Mouse (Mus musculus) neural tube, embryonic 11.5 days (tissue): ENCODE measurements around the gene Htra3. TPM values are rescaled to one million over a fixed set of nuclear protein-coding genes. Genes with fewer than 3 reads are reported as not detected.

Source experiments
- ATAC-seq: fragments of 200-750 bp; cut with Nextera tagmentation; 2 replicates; pipeline ENCODE4 v1.8.0; 2017; ENCODE audit warnings: moderate number of reproducible peaks, mild to moderate bottlenecking, moderate TSS enrichment, moderate library complexity; ENCODE audit not compliant: insufficient read depth, low FRiP score, low TSS enrichment
- DNase-seq: peaks from one replicate; pipeline ENCODE4 v3.0.0-alpha.2; 2015; ENCODE audit warnings: low spot score
- H3K27ac ChIP-seq: fragments of 300-500 bp; sonication (generic); 2 replicates; pipeline ENCODE4 v1.5.1; 2014; ENCODE audit warnings: low read depth, mild to moderate bottlenecking, low read length
- H3K27me3 ChIP-seq: fragments of 300-500 bp; sonication (generic); 2 replicates; pipeline ENCODE4 v1.6.1; 2014; ENCODE audit warnings: mild to moderate bottlenecking, low read length, mixed read lengths; ENCODE audit not compliant: control insufficient read depth, insufficient read depth
- H3K36me3 ChIP-seq: fragments of 300-500 bp; sonication (generic); 2 replicates; pipeline ENCODE4 v1.6.1; 2014; ENCODE audit warnings: mild to moderate bottlenecking, low read length, moderate library complexity, mixed read lengths; ENCODE audit not compliant: control insufficient read depth, insufficient read depth
- H3K4me1 ChIP-seq: fragments of 300-500 bp; sonication (generic); 2 replicates; pipeline ENCODE4 v1.6.1; 2014; ENCODE audit warnings: low read length, mixed read lengths; ENCODE audit not compliant: control insufficient read depth, insufficient read depth
- H3K4me2 ChIP-seq: fragments of 300-500 bp; sonication (generic); 2 replicates; pipeline ENCODE4 v1.6.1; 2014; ENCODE audit warnings: low read depth, mild to moderate bottlenecking, moderate library complexity
- H3K4me3 ChIP-seq: fragments of 300-500 bp; sonication (generic); 2 replicates; pipeline ENCODE4 v1.5.1; 2014; ENCODE audit warnings: low read depth, low read length
- H3K9ac ChIP-seq: fragments of 300-500 bp; sonication (generic); 2 replicates; pipeline ENCODE4 v1.6.1; 2014; ENCODE audit warnings: mild to moderate bottlenecking, low read length
- H3K9me3 ChIP-seq: fragments of 300-500 bp; sonication (generic); 2 replicates; pipeline ENCODE4 v1.6.1; 2016; ENCODE audit warnings: low read length; ENCODE audit not compliant: control insufficient read depth
- WGBS: fragments of 180-500 bp; shearing (Covaris S2); extraction: QIAGEN DNeasy Blood & Tissue Kit; methylation state at CpG from one replicate; pipeline ENCODE4 v1.1.7; 2014; 5-methylcytosine and 5-hydroxymethylcytosine counted together
- polyA plus RNA-seq: library from polyadenylated mRNA; unstranded; fragments of >200 nt; fragmentation: Nextera tagmentation; extraction: Ambion mirVana; gene quantifications from 2 replicates; pipeline ENCODE4 v1.2.1, GENCODE M21; 2014

Htra3 gene
- polyA plus RNA-seq, result 7.5 and 7.9 TPM in 2 replicates

GRCm38 (mm10) chr5:35679256-35680155, at the start of gene Htra3:
Gene Htra3 (minus strand): TSS chr5:35679782.
- no peak for ATAC-seq
- DNase-seq, result no peak
- H3K27ac ChIP-seq, result no peak within 1 kb of the TSS

GRCm38 (mm10) chr5:35728957-35729460, 49.4 kb upstream of the Htra3 start:
- no peak overlapping the region for H3K4me3 ChIP-seq
- H3K4me1 ChIP-seq, result no peaks in the 10 kb centered on the region
- H3K4me2 ChIP-seq, result no peak overlapping the region
- no peak overlapping the region for H3K9ac ChIP-seq
- H3K27me3 ChIP-seq, result no peaks in the 10 kb centered on the region
- WGBS, result 59% methylated on average over 11 of the region's 11 CpGs
- no peaks in the 10 kb centered on the region for H3K36me3 ChIP-seq
- no peak overlapping the region for H3K27ac ChIP-seq
- no peak for ATAC-seq
- peak; percentile 44 for DNase-seq
- no peaks in the 10 kb centered on the region for H3K9me3 ChIP-seq

More at GRCm38 (mm10) chr5:35679256-35680155, at the start of gene Htra3:
- WGBS, result 12% methylated on average over 41 of the region's 42 CpGs
- no peaks in the 10 kb centered on the region for H3K9me3 ChIP-seq
- peak within 1 kb of the TSS; percentile 32; the same call in 1 of the 2 replicates for H3K9ac ChIP-seq
- H3K4me1 ChIP-seq, result 0 out of 2 replicates have a peak, but pooled peaks cover 3% of the 10 kb centered on the region
- H3K4me3 ChIP-seq, result peak within 1 kb of the TSS; percentile 32
- peaks cover 27% of the 10 kb centered on the region for H3K27me3 ChIP-seq
- no peaks in the 10 kb centered on the region for H3K36me3 ChIP-seq
- peak within 1 kb of the TSS; percentile 64 for H3K4me2 ChIP-seq

- H3K27me3 ChIP-seq, result no peaks in the 10 kb centered on the region
- no peak overlapping the region for H3K27ac ChIP-seq
- H3K4me3 ChIP-seq, result no peak overlapping the region
- H3K4me2 ChIP-seq, result no peak overlapping the region
- no peaks in the 10 kb centered on the region for H3K36me3 ChIP-seq
- no peak overlapping the region for H3K9ac ChIP-seq
- H3K4me1 ChIP-seq, result no peaks in the 10 kb centered on the region
- DNase-seq, result no peak
- H3K9me3 ChIP-seq, result no peaks in the 10 kb centered on the region
- no peak for ATAC-seq
- 86% methylated on average over 12 of the region's 12 CpGs for WGBS
Measured at GRCm38 (mm10) chr5:35728344-35728956, 48.9 kb upstream of the Htra3 start.

- no peaks in the 10 kb centered on the region for H3K9me3 ChIP-seq
- no peaks in the 10 kb centered on the region for H3K4me1 ChIP-seq
- no peak overlapping the region for H3K4me2 ChIP-seq
- H3K27ac ChIP-seq, result no peak overlapping the region
- ATAC-seq (no peak), DNase-seq (no peak)
- H3K4me3 ChIP-seq, result no peak overlapping the region
- WGBS, result 95% methylated on average over 5 of the region's 5 CpGs
- no peaks in the 10 kb centered on the region for H3K27me3 ChIP-seq
- H3K36me3 ChIP-seq, result no peaks in the 10 kb centered on the region
- no peak overlapping the region for H3K9ac ChIP-seq
Measured at GRCm38 (mm10) chr5:35727447-35727846, 47.9 kb upstream of the Htra3 start.

- Histone ChIP-seq H3K36me3 (no peaks in the 10 kb centered on the region), H3K9ac (no peak overlapping the region), H3K27ac (no peak overlapping the region), H3K4me1 (no peaks in the 10 kb centered on the region), H3K9me3 (no peaks in the 10 kb centered on the region), H3K4me2 (no peak overlapping the region), H3K27me3 (no peaks in the 10 kb centered on the region), H3K4me3 (no peak overlapping the region)
- ATAC-seq, result no peak
- no peak for DNase-seq
- WGBS, result 84% methylated on average over 3 of the region's 3 CpGs
Measured at GRCm38 (mm10) chr5:35725840-35726239, 46.3 kb upstream of the Htra3 start.

- Histone ChIP-seq H3K9ac (no peak overlapping the region), H3K4me2 (no peak overlapping the region), H3K9me3 (no peaks in the 10 kb centered on the region), H3K4me3 (no peak overlapping the region), H3K36me3 (no peaks in the 10 kb centered on the region), H3K27ac (no peak overlapping the region), H3K27me3 (no peaks in the 10 kb centered on the region), H3K4me1 (no peaks in the 10 kb centered on the region)
- 80% methylated on average over 5 of the region's 5 CpGs for WGBS
- ATAC-seq (no peak), DNase-seq (no peak)
Measured at GRCm38 (mm10) chr5:35723900-35724299, 44.3 kb upstream of the Htra3 start.

GRCm38 (mm10) chr5:35722654-35723053, 43.1 kb upstream of the Htra3 start:
- Histone ChIP-seq H3K4me2 (no peak overlapping the region), H3K9ac (no peak overlapping the region), H3K9me3 (no peaks in the 10 kb centered on the region), H3K27ac (no peak overlapping the region), H3K4me1 (no peaks in the 10 kb centered on the region), H3K27me3 (no peaks in the 10 kb centered on the region), H3K4me3 (no peak overlapping the region), H3K36me3 (no peaks in the 10 kb centered on the region)
- 51% methylated on average over 2 of the region's 2 CpGs for WGBS
- DNase-seq (no peak), ATAC-seq (no peak)

GRCm38 (mm10) chr5:35721933-35722332, 42.4 kb upstream of the Htra3 start:
- Histone ChIP-seq H3K4me2 (no peak overlapping the region), H3K27ac (no peak overlapping the region), H3K4me3 (no peak overlapping the region), H3K27me3 (no peaks in the 10 kb centered on the region), H3K4me1 (no peaks in the 10 kb centered on the region), H3K9me3 (no peaks in the 10 kb centered on the region), H3K36me3 (no peaks in the 10 kb centered on the region), H3K9ac (no peak overlapping the region)
- ATAC-seq, result no peak
- WGBS, result 90% methylated on average over 2 of the region's 2 CpGs
- DNase-seq, result no peak
